Mouse (Mus musculus): ENCODE data around the gene Med25. TPM values are rescaled to one million over a fixed set of nuclear protein-coding genes. Genes with fewer than 3 reads are reported as not detected.

Med25 gene
- polyA plus RNA-seq, 1 experiment from 2014 or later: 177 TPM

GRCm38 (mm10) chr7:44838073-44838472 is 54.4 kb downstream of the Med25 start:
- WGBS: 86% methylated on average over 6 of the region's 6 CpGs
- Histone ChIP-seq H3K36me3 (peaks cover 27% of the 10 kb centered on the region), H3K9me3 (no peaks in the 10 kb centered on the region), H3K9ac (replicated peaks) (no peak overlapping the region), H3K4me3 (no peak overlapping the region), H3K4me1 (peaks cover 12% of the 10 kb centered on the region), H3K4me2 (replicated peaks) (no peak overlapping the region), H3K27me3 (peaks cover 43% of the 10 kb centered on the region), H3K27ac (replicated peaks) (no peak overlapping the region)
- ATAC-seq (ENCODE audit: low FRiP score, low read depth): no peak

- Histone ChIP-seq H3K27ac (replicated peaks) (no peak overlapping the region), H3K9me3 (no peaks in the 10 kb centered on the region), H3K4me3 (no peak overlapping the region), H3K4me2 (replicated peaks) (no peak overlapping the region), H3K36me3 (peaks cover 19% of the 10 kb centered on the region; the same call in 1 of the 2 replicates), H3K9ac (replicated peaks) (no peak overlapping the region), H3K4me1 (peaks cover 12% of the 10 kb centered on the region), H3K27me3 (peaks cover 39% of the 10 kb centered on the region)
- WGBS: 87% methylated on average over 9 of the region's 9 CpGs
- ATAC-seq (ENCODE audit: low FRiP score, low read depth): no peak
These were observed 56.0 kb downstream of the Med25 start for GRCm38 (mm10) chr7:44836423-44837053.

GRCm38 (mm10) chr7:44836016-44836404 is 56.5 kb downstream of the Med25 start:
- WGBS: 55% methylated on average over 3 of the region's 3 CpGs
- Histone ChIP-seq H3K27me3 (peaks cover 33% of the 10 kb centered on the region), H3K9ac (replicated peaks) (no peak overlapping the region), H3K4me3 (no peak overlapping the region), H3K9me3 (no peaks in the 10 kb centered on the region), H3K36me3 (peaks cover 19% of the 10 kb centered on the region), H3K4me1 (peaks cover 12% of the 10 kb centered on the region), H3K27ac (replicated peaks) (no peak overlapping the region), H3K4me2 (replicated peaks) (no peak overlapping the region)
- ATAC-seq (ENCODE audit: low FRiP score, low read depth): no peak

- H3K4me2 ChIP-seq (replicated peaks): no peak overlapping the region
- H3K27ac ChIP-seq (replicated peaks): no peak overlapping the region
- no peak overlapping the region for H3K9ac ChIP-seq (replicated peaks)
- ATAC-seq (ENCODE audit: low FRiP score, low read depth): no peak
- H3K36me3 ChIP-seq: peaks cover 19% of the 10 kb centered on the region
- H3K9me3 ChIP-seq: no peaks in the 10 kb centered on the region
- WGBS: 100% methylated on average over 1 of the region's 1 CpGs
- H3K4me1 ChIP-seq: peaks cover 12% of the 10 kb centered on the region
- H3K4me3 ChIP-seq: no peak overlapping the region
- peaks cover 28% of the 10 kb centered on the region for H3K27me3 ChIP-seq
These were observed 57.0 kb downstream of the Med25 start for GRCm38 (mm10) chr7:44835373-44836015.

GRCm38 (mm10) chr7:44832763-44833162 is 59.7 kb downstream of the Med25 start:
- WGBS: 90% methylated on average over 4 of the region's 4 CpGs
- no peak overlapping the region for H3K9ac ChIP-seq (replicated peaks)
- H3K36me3 ChIP-seq: peaks cover 44% of the 10 kb centered on the region
- H3K27me3 ChIP-seq: peaks cover under 1% of the 10 kb centered on the region; the same call in 1 of the 2 replicates
- ATAC-seq (ENCODE audit: low FRiP score, low read depth): no peak
- H3K4me3 ChIP-seq: no peak overlapping the region
- H3K4me2 ChIP-seq (replicated peaks): no peak overlapping the region
- H3K9me3 ChIP-seq: no peaks in the 10 kb centered on the region
- no peak overlapping the region for H3K27ac ChIP-seq (replicated peaks)
- no peaks in the 10 kb centered on the region for H3K4me1 ChIP-seq

- peaks cover 48% of the 10 kb centered on the region for H3K36me3 ChIP-seq
- H3K4me1 ChIP-seq: peaks cover 13% of the 10 kb centered on the region; the same call in 1 of the 2 replicates
- no peak overlapping the region for H3K4me2 ChIP-seq (replicated peaks)
- H3K4me3 ChIP-seq: no peak overlapping the region
- no peaks in the 10 kb centered on the region for H3K27me3 ChIP-seq
- no peak overlapping the region for H3K9ac ChIP-seq (replicated peaks)
- ATAC-seq (ENCODE audit: low FRiP score, low read depth): no peak
- H3K27ac ChIP-seq (replicated peaks): no peak overlapping the region
- WGBS: 96% methylated on average over 5 of the region's 5 CpGs
- no peaks in the 10 kb centered on the region for H3K9me3 ChIP-seq
These were observed 63.8 kb downstream of the Med25 start for GRCm38 (mm10) chr7:44828706-44829105.

- 90% methylated on average over 3 of the region's 3 CpGs for WGBS
- Histone ChIP-seq H3K9ac (replicated peaks) (no peak overlapping the region), H3K4me3 (no peak overlapping the region), H3K4me2 (replicated peaks) (no peak overlapping the region), H3K4me1 (peaks cover 17% of the 10 kb centered on the region), H3K36me3 (peaks cover 42% of the 10 kb centered on the region), H3K27me3 (no peaks in the 10 kb centered on the region), H3K9me3 (no peaks in the 10 kb centered on the region), H3K27ac (replicated peaks) (no peak overlapping the region)
- ATAC-seq (ENCODE audit: low FRiP score, low read depth): no peak
These were observed 65.7 kb downstream of the Med25 start for GRCm38 (mm10) chr7:44826771-44827170.

MicroRNAs within 50 kb of the gene (microRNA counts, 519-probe panel; counts per million panel counts)
- not detected for microRNA mmu-miR-707

Small RNA genes within 50 kb of the gene (microRNA-seq; reads per million reads assigned to microRNA genes)
- gene Mir707: not detected

Other genes starting within 250 kb of the Med25 start
- gene Myh14, start 221.9 kb downstream of the Med25 start, polyA plus RNA-seq (2016; fragmentation: Nextera tagmentation; extraction: Ambion mirVana): 1.9 and 2.3 TPM in 2 replicates
- gene Izumo2, start 184.0 kb downstream of the Med25 start, polyA plus RNA-seq (2016; fragmentation: Nextera tagmentation; extraction: Ambion mirVana): not detected in 2 replicates
- 38.4 and 43.7 TPM in 2 replicates for gene Vrk3, start 144.3 kb downstream of the Med25 start, polyA plus RNA-seq (2016; fragmentation: Nextera tagmentation; extraction: Ambion mirVana)
- gene Zfp473, start 141.7 kb downstream of the Med25 start, polyA plus RNA-seq (2016; fragmentation: Nextera tagmentation; extraction: Ambion mirVana): 2.9 and 3.5 TPM in 2 replicates
- gene Nup62, start 76.6 kb downstream of the Med25 start, polyA plus RNA-seq (2016; fragmentation: Nextera tagmentation; extraction: Ambion mirVana): 84.9 and 93.4 TPM in 2 replicates
- 1.4 TPM in 2 replicates for gene Il4i1, start 76.3 kb downstream of the Med25 start, polyA plus RNA-seq (2016; fragmentation: Nextera tagmentation; extraction: Ambion mirVana)
- 5.6 and 6.3 TPM in 2 replicates for gene Atf5, start 76.1 kb downstream of the Med25 start, polyA plus RNA-seq (2016; fragmentation: Nextera tagmentation; extraction: Ambion mirVana)
- gene Akt1s1, start 43.7 kb downstream of the Med25 start, polyA plus RNA-seq (2016; fragmentation: Nextera tagmentation; extraction: Ambion mirVana): 92.0 and 99.2 TPM in 2 replicates
- 97.5 and 101 TPM in 2 replicates for gene Tbc1d17, start 43.6 kb downstream of the Med25 start, polyA plus RNA-seq (2016; fragmentation: Nextera tagmentation; extraction: Ambion mirVana)
- gene Pnkp, start 35.6 kb downstream of the Med25 start, polyA plus RNA-seq (2016; fragmentation: Nextera tagmentation; extraction: Ambion mirVana): 36.4 and 44.0 TPM in 2 replicates
- 605 and 652 TPM in 2 replicates for gene Ptov1, start 22.9 kb downstream of the Med25 start, polyA plus RNA-seq (2016; fragmentation: Nextera tagmentation; extraction: Ambion mirVana)
- 25.8 and 29.7 TPM in 2 replicates for gene Fuz, start 3.4 kb upstream of the Med25 start, polyA plus RNA-seq (2016; fragmentation: Nextera tagmentation; extraction: Ambion mirVana)
- 91.0 and 92.9 TPM in 2 replicates for gene Ap2a1, start 36.8 kb upstream of the Med25 start, polyA plus RNA-seq (2016; fragmentation: Nextera tagmentation; extraction: Ambion mirVana)
- 0.20 TPM in 1 of 2 replicates, not detected in the other for gene Tsks, start 50.5 kb upstream of the Med25 start, polyA plus RNA-seq (2016; fragmentation: Nextera tagmentation; extraction: Ambion mirVana)
- gene Cpt1c, start 82.1 kb upstream of the Med25 start, polyA plus RNA-seq (2016; fragmentation: Nextera tagmentation; extraction: Ambion mirVana): 40.6 and 43.7 TPM in 2 replicates
- 643 and 658 TPM in 2 replicates for gene Prmt1, start 93.9 kb upstream of the Med25 start, polyA plus RNA-seq (2016; fragmentation: Nextera tagmentation; extraction: Ambion mirVana)
- 66.7 and 70.6 TPM in 2 replicates for gene Irf3, start 104.9 kb upstream of the Med25 start, polyA plus RNA-seq (2016; fragmentation: Nextera tagmentation; extraction: Ambion mirVana)
- gene Bcl2l12, start 106.0 kb upstream of the Med25 start, polyA plus RNA-seq (2016; fragmentation: Nextera tagmentation; extraction: Ambion mirVana): 50.5 and 54.7 TPM in 2 replicates
- gene Scaf1, start 123.7 kb upstream of the Med25 start, polyA plus RNA-seq (2016; fragmentation: Nextera tagmentation; extraction: Ambion mirVana): 48.1 and 52.4 TPM in 2 replicates
- gene Rras, start 125.2 kb upstream of the Med25 start, polyA plus RNA-seq (2016; fragmentation: Nextera tagmentation; extraction: Ambion mirVana): 15.6 and 17.3 TPM in 2 replicates
- gene Prr12, start 160.2 kb upstream of the Med25 start, polyA plus RNA-seq (2016; fragmentation: Nextera tagmentation; extraction: Ambion mirVana): 13.7 and 14.1 TPM in 2 replicates
- 53.6 and 54.6 TPM in 2 replicates for gene Nosip, start 169.7 kb upstream of the Med25 start, polyA plus RNA-seq (2016; fragmentation: Nextera tagmentation; extraction: Ambion mirVana)
- 15.9 and 17.8 TPM in 2 replicates for gene Prrg2, start 170.0 kb upstream of the Med25 start, polyA plus RNA-seq (2016; fragmentation: Nextera tagmentation; extraction: Ambion mirVana)
- gene Rcn3, start 199.5 kb upstream of the Med25 start, polyA plus RNA-seq (2016; fragmentation: Nextera tagmentation; extraction: Ambion mirVana): 106 and 151 TPM in 2 replicates
- 17.3 and 25.9 TPM in 2 replicates for gene Fcgrt, start 211.1 kb upstream of the Med25 start, polyA plus RNA-seq (2016; fragmentation: Nextera tagmentation; extraction: Ambion mirVana)
- gene Rps11, start 231.7 kb upstream of the Med25 start, polyA plus RNA-seq (2016; fragmentation: Nextera tagmentation; extraction: Ambion mirVana): 1,160 and 1,195 TPM in 2 replicates
- 1,022 and 1,026 TPM in 2 replicates for gene Rpl13a, start 236.0 kb upstream of the Med25 start, polyA plus RNA-seq (2016; fragmentation: Nextera tagmentation; extraction: Ambion mirVana)
- gene Gm45713, start 243.5 kb upstream of the Med25 start, polyA plus RNA-seq (2016; fragmentation: Nextera tagmentation; extraction: Ambion mirVana): 0.25 and 0.45 TPM in 2 replicates
- gene Flt3l, start 243.7 kb upstream of the Med25 start, polyA plus RNA-seq (2016; fragmentation: Nextera tagmentation; extraction: Ambion mirVana): 0.64 and 1.2 TPM in 2 replicates